6 mouse cellular contexts compared by ENCODE assay signal in genomic region chr16:28592466-28592865, GRCm38 (mm10).
"Had no signal": no experiment of that assay in that cellular context is flagged by ENCODE, and none has a peak within 500 bp of the region (broad histone marks: within the 10 kb centered on the region; RNA-seq: fewer than 3 reads in every experiment).

No protein-coding gene starts in this region.

- H3K9me3 ChIP-seq: kidney, embryonic 15.5 days; liver, embryonic 13.5 days; neural tube, embryonic 13.5 days; stomach, embryonic 15.5 days had no signal

- H3K4me3 ChIP-seq: liver, embryonic 13.5 days; myocyte had no signal

- H3K9ac ChIP-seq: kidney, embryonic 15.5 days; liver, embryonic 13.5 days; stomach, embryonic 15.5 days had no signal

- H3K4me1 ChIP-seq: kidney, embryonic 15.5 days; liver, embryonic 13.5 days; neural tube, embryonic 13.5 days had no signal

- H3K27me3 ChIP-seq: liver, embryonic 13.5 days; neural tube, embryonic 13.5 days; stomach, embryonic 15.5 days had no signal

- H3K27ac ChIP-seq: kidney, embryonic 15.5 days; left cerebral cortex, adult 2 months; liver, embryonic 13.5 days; neural tube, embryonic 13.5 days; stomach, embryonic 15.5 days had no signal

- H3K36me3 ChIP-seq: kidney, embryonic 15.5 days; liver, embryonic 13.5 days; neural tube, embryonic 13.5 days; stomach, embryonic 15.5 days had no signal
